Mouse (Mus musculus) intestine, embryonic 14.5 days (tissue): ENCODE data around the gene Cryab. TPM values are rescaled to one million over a fixed set of nuclear protein-coding genes. Genes with fewer than 3 reads are reported as not detected.
A peak's percentile ranks its signal among the peaks of the same experiment; 100 is the strongest.

Experiments
- ATAC-seq: fragments of 200-750 bp; cut with Nextera tagmentation; replicated peaks from 2 replicates; pipeline ENCODE4 v1.8.0; 2017; ENCODE audit warnings: low read depth, moderate number of reproducible peaks, moderate TSS enrichment, moderate library complexity; ENCODE audit not compliant: low FRiP score, low TSS enrichment
- DNase-seq: peaks from one replicate; pipeline ENCODE4 v3.0.0-alpha.2; 2018; ENCODE audit warnings: low spot score
- H3K27ac ChIP-seq: fragments of 300-500 bp; sonication (generic); 2 replicates; pipeline ENCODE4 v1.5.1; 2014; ENCODE audit warnings: low read depth, mild to moderate bottlenecking, control low read depth
- H3K27me3 ChIP-seq: fragments of 300-500 bp; sonication (generic); replicated peaks from 2 replicates; pipeline ENCODE4 v1.6.1; 2014; ENCODE audit warnings: low read length, control low read depth; ENCODE audit not compliant: control insufficient read depth, insufficient read depth
- H3K36me3 ChIP-seq: fragments of 300-500 bp; sonication (generic); 2 replicates; pipeline ENCODE4 v1.6.1; 2014; ENCODE audit warnings: low read length, control low read depth; ENCODE audit not compliant: control insufficient read depth, insufficient read depth
- H3K4me1 ChIP-seq: fragments of 300-500 bp; sonication (generic); replicated peaks from 2 replicates; pipeline ENCODE4 v1.6.1; 2014; ENCODE audit warnings: low read length, control low read depth, mixed read lengths; ENCODE audit not compliant: control insufficient read depth, insufficient read depth
- H3K4me2 ChIP-seq: fragments of 300-500 bp; sonication (generic); 2 replicates; pipeline ENCODE4 v1.6.1; 2014; ENCODE audit warnings: low read length
- H3K4me3 ChIP-seq: fragments of 300-500 bp; sonication (generic); 2 replicates; pipeline ENCODE4 v1.5.1; 2014; ENCODE audit warnings: low read depth, low read length, control low read depth, mixed read lengths
- H3K9ac ChIP-seq: fragments of 300-500 bp; sonication (generic); 2 replicates; pipeline ENCODE4 v1.6.1; 2014; ENCODE audit warnings: mild to moderate bottlenecking, low read length
- H3K9me3 ChIP-seq: fragments of 300-500 bp; sonication (generic); 2 replicates; pipeline ENCODE4 v1.6.1; 2016; ENCODE audit warnings: low read length, control low read depth; ENCODE audit not compliant: control insufficient read depth
- WGBS: fragments of 180-500 bp; shearing (Covaris S2); extraction: QIAGEN DNeasy Blood & Tissue Kit; methylation state at CpG from one replicate; pipeline ENCODE4 v1.1.7; 2014; 5-methylcytosine and 5-hydroxymethylcytosine counted together
- polyA plus RNA-seq: library from polyadenylated mRNA; unstranded; fragments of >200 nt; fragmentation: Nextera tagmentation; extraction: Ambion mirVana; gene quantifications from 2 replicates; pipeline ENCODE4 v1.2.1, GENCODE M21; 2014

The Cryab gene
- polyA plus RNA-seq, 1 experiment from 2014 or later, result 44.4 TPM

GRCm38 (mm10) chr9:50724147-50724546, 27.0 kb upstream of the Cryab start:
- Histone ChIP-seq H3K4me1 (peaks cover 7% of the 10 kb centered on the region; the same call in 1 of the 2 replicates), H3K27ac (no peak overlapping the region), H3K4me2 (no peak overlapping the region), H3K9me3 (no peaks in the 10 kb centered on the region), H3K27me3 (no peaks in the 10 kb centered on the region), H3K9ac (no peak overlapping the region), H3K4me3 (no peak overlapping the region), H3K36me3 (no peaks in the 10 kb centered on the region)
- 85% methylated on average over 2 of the region's 2 CpGs for WGBS
- DNase-seq, result no peak
- no peak for ATAC-seq

DNA sequence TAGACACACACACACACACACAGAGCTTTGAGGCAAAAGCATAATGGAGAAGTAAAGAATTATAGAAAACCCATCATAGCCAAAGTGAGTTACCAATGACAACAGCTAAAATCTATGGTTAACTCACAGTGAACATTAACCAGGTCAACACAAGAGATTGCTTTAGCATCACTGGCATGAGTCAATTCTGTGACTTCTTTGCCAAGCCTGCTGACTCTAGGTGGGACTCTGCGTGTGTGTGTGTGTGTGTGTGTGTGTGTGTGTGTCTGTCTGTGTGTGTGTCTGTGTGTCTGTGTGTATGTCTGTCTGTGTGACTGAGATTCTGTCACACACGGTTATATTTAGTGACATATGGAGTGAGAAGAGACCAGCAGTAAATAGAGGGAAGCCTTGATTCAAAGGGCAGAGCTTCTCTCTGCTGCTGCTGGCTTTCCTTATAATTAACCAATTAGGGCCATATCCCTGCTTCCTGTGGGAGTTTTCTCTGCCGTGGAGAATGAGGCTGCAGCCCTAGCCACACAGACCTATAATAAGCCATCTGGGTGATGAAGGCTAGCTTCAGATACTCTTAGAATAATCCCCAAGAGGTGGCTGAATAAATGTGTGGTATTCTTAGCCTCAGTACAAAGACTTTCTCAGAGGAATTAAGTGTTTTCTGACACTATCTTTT, 26.3 kb upstream of the Cryab start:
- Histone ChIP-seq H3K9ac (no peak overlapping the region), H3K4me1 (peaks cover 7% of the 10 kb centered on the region; the same call in 1 of the 2 replicates), H3K9me3 (no peaks in the 10 kb centered on the region), H3K4me3 (no peak overlapping the region), H3K27ac (no peak overlapping the region), H3K36me3 (no peaks in the 10 kb centered on the region), H3K27me3 (no peaks in the 10 kb centered on the region), H3K4me2 (no peak overlapping the region)
- ATAC-seq (no peak), DNase-seq (no peak)
- 57% methylated on average over 3 of the region's 3 CpGs for WGBS

- Histone ChIP-seq H3K9ac (no peak overlapping the region), H3K4me2 (no peak overlapping the region), H3K36me3 (no peaks in the 10 kb centered on the region), H3K4me3 (no peak overlapping the region), H3K27ac (no peak overlapping the region), H3K27me3 (no peaks in the 10 kb centered on the region), H3K9me3 (no peaks in the 10 kb centered on the region), H3K4me1 (peaks cover 7% of the 10 kb centered on the region; the same call in 1 of the 2 replicates)
- ATAC-seq, result no peak
- 63% methylated on average over 8 of the region's 8 CpGs for WGBS
- DNase-seq, result no peak
These were observed 25.1 kb upstream of the Cryab start for GRCm38 (mm10) chr9:50725921-50726590.

DNA sequence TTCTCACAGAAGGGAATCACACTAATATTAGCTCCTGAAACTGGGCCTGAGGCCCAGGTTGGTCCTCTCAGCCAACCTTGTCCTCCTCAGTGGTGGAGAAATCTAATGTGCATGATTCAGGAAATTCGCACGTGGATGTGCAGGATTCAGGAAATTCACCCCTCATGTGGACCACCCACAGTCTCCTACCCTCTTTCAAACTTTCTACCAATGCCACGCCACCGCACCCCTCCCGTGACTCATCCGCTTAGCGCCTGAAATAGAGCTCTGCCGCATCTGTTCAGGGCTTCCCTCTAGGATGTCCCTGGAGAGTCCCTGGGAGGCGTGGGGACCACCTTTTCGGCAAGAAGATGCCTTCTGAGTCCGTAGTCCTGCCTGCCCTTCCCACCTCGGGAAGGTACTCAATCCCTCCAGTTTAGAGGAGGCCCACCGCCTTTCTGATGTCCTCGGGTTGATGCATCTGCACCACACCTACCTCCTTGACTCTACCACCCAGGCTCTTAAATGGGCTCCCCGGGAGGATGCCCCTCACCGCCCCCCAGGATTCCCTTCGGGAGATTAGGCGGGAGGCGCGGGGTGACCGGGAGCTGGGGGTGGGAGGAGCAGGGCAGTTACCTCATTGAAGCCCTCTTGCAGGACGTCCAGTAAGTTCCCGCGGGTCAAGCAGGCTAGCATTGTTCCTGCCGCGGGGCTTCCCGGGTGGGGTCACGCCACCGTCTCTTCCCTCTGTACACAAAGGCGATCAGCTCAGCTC, 23.8 kb upstream of the Cryab start:
- no peaks in the 10 kb centered on the region for H3K36me3 ChIP-seq
- H3K9me3 ChIP-seq, result no peaks in the 10 kb centered on the region
- peak overlapping the region; percentile 86 for H3K4me2 ChIP-seq
- ATAC-seq (peak; percentile 28), DNase-seq (peak; percentile 85)
- H3K27me3 ChIP-seq, result no peaks in the 10 kb centered on the region
- peak overlapping the region; percentile 45 for H3K9ac ChIP-seq
- peaks cover 7% of the 10 kb centered on the region; the same call in 1 of the 2 replicates for H3K4me1 ChIP-seq
- H3K27ac ChIP-seq, result no peak overlapping the region
- H3K4me3 ChIP-seq, result peak overlapping the region; percentile 63
- 6% methylated on average over 29 of the region's 30 CpGs for WGBS

DNA sequence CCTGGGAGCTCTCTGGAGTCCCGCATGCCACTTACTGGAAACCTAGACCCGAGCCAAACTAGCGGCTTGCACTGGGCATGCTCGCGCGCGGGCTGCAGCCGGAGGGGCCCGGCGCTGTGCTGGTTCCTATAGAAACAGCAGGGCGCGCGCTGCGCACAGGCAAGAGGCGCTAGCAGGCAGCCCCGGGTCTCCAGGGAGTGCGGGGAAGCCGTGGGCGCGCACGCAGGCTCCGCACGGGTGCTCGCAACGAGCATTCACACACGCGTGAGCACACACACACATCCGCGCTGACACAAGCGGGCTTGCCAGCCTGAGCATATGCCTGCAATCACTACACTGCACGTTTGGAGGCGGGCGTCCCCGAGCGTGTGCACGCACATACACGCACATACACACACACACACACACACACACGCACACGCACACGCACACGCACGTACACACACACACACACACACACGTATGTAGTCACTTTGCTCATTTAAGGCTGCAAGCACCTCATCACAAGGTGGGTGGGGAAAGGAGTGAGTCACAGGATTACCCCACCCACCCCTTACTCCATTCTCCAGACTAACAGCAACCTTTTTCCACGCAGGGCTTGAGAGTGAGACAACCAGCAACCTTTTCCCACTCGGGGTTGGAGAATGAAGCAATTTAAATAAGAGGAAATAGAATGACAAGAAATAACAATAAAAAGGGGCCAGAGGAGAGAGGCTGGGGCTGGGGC, 23.0 kb upstream of the Cryab start:
- Histone ChIP-seq H3K36me3 (no peaks in the 10 kb centered on the region), H3K9ac (peak overlapping the region; percentile 45), H3K4me1 (peaks cover 5% of the 10 kb centered on the region; the same call in 1 of the 2 replicates), H3K27me3 (no peaks in the 10 kb centered on the region), H3K4me2 (peak overlapping the region; percentile 86), H3K4me3 (peak overlapping the region; percentile 63), H3K9me3 (no peaks in the 10 kb centered on the region), H3K27ac (no peak overlapping the region)
- DNase-seq (no peak), ATAC-seq (peak; percentile 88)
- WGBS, result 0% methylated on average over 45 of the region's 45 CpGs

DNA sequence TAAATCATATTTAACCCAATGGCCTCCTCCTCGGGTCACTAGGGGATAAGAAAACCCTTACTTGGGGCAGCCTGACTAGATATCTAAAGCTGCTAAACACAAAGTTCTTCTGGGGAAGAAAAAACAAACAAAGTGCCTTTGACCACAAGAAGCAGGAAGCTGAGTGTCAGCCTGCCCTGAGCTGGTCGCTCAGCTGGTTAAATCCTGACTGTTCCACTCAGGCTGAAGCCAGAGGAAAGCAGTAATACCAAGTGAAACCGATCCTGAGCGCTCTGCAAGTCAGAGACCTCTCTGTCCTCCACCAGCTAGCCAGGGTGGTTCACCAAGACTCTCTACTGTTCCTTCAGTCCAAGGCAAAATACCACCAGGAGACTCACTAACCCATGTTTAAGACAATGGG, 21.5 kb upstream of the Cryab start:
- H3K9ac ChIP-seq, result no peak overlapping the region
- 42% methylated on average over 4 of the region's 4 CpGs for WGBS

GRCm38 (mm10) chr9:50732560-50732959, 18.6 kb upstream of the Cryab start:
- Histone ChIP-seq H3K27ac (no peak overlapping the region), H3K27me3 (no peaks in the 10 kb centered on the region), H3K9me3 (no peaks in the 10 kb centered on the region), H3K4me1 (no peaks in the 10 kb centered on the region), H3K36me3 (no peaks in the 10 kb centered on the region), H3K9ac (no peak overlapping the region), H3K4me3 (no peak overlapping the region), H3K4me2 (no peak overlapping the region)
- 24% methylated on average over 4 of the region's 4 CpGs for WGBS
- no peak for ATAC-seq
- DNase-seq, result no peak

More for the DNA sequence above, 21.5 kb upstream of the Cryab start:
- no peak for ATAC-seq
- DNase-seq, result no peak
- H3K27ac ChIP-seq, result no peak overlapping the region
- H3K4me1 ChIP-seq, result no peaks in the 10 kb centered on the region
- no peak overlapping the region for H3K4me2 ChIP-seq
- H3K4me3 ChIP-seq, result no peak overlapping the region
- H3K36me3 ChIP-seq, result no peaks in the 10 kb centered on the region
- no peaks in the 10 kb centered on the region for H3K27me3 ChIP-seq
- no peaks in the 10 kb centered on the region for H3K9me3 ChIP-seq

DNA sequence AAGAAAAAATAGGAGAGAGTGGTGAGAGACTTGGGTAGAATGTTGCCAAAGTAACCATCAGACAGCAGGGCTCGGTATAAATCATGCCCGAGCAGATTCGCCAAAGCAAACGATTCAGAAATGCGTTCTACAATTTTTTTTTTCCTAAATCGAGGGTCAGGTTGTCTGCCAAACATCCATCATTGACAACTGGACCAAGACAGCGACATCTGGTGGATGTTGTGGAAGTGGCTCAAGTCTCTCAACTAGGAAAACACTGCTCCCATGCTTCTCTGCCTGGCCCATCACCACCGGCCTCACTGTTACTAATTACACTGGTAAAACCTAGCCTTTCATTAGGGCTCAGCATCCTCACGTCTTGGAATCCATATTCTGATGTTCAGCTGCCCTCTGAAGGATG, 16.1 kb upstream of the Cryab start:
- H3K4me3 ChIP-seq, result no peak overlapping the region
- no peaks in the 10 kb centered on the region for H3K9me3 ChIP-seq
- ATAC-seq (no peak), DNase-seq (peak; percentile 65)
- H3K4me2 ChIP-seq, result peak overlapping the region; percentile 18; the same call in 1 of the 2 replicates
- WGBS, result 6% methylated on average over 9 of the region's 9 CpGs
- H3K4me1 ChIP-seq, result no peaks in the 10 kb centered on the region
- H3K9ac ChIP-seq, result no peak overlapping the region
- 0 out of 2 replicates have a peak, but pooled peaks cover under 1% of the 10 kb centered on the region for H3K36me3 ChIP-seq
- H3K27me3 ChIP-seq, result no peaks in the 10 kb centered on the region
- no peak overlapping the region for H3K27ac ChIP-seq
